Mouse (Mus musculus): ENCODE measurements at regions not wholly inside any gene's neighbourhood (a gene's known extent, or its start where the extent isn't known, plus 50 kb on each side); places are given as distances from the start of the nearest gene placed in this dataset.
A peak's percentile ranks its signal among the peaks of the same experiment; 100 is the strongest.

DNA sequence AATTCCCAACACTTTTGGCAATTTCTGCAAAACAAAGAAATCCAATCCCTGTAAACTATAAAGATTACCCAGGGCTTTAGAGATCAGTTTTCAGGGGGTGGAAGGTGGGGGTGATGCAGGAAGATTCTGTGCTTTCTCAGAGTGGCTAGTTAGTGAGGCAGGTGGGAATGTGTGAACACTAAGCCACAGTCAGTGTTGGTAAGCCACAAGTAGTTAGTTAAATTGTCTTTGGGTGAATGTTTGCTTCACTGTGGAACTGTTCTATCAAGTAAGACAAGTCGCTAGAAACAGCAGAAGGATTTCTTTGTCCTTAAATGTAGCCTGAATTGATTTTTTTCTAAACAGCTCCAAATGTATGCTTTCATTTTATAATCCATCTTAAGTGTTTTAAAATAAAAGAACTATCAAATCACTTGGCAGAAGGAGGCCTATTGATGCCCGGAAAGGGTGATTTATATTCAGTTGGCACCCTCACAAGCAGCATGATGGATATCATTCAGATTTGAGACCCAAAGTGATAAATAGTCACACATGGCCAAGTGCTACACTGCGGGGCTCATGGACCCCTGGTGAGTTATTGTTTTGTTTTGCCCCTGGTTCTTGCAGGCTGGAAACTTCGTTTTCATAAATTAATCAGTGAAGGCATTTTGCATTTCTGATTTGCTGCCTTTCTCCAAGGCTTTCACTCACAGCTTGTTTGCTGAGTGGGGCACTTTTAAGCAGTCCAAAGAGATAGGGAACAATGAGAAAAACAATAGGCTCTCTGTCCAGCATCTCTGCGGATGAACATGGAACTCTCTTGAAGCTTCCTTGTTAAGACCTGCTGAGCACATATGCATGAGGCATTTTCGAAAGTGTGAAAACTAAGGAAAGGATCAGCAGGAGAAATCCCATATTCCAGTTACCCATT is 325.4 kb downstream of the 4933405O20Rik start:
- no peak overlapping the region for H3K27ac ChIP-seq (replicated peaks)
- peaks cover 11% of the 10 kb centered on the region for H3K4me1 ChIP-seq (replicated peaks)
- no peaks in the 10 kb centered on the region for H3K27me3 ChIP-seq
- H3K36me3 ChIP-seq = no peaks in the 10 kb centered on the region
- no peak overlapping the region for H3K9ac ChIP-seq
- no peak overlapping the region for H3K4me2 ChIP-seq
- no peak for ATAC-seq (ENCODE audit: low read depth)
- H3K9me3 ChIP-seq = no peaks in the 10 kb centered on the region
- no peak overlapping the region for H3K4me3 ChIP-seq
- 15% methylated on average over 6 of the region's 6 CpGs for WGBS

DNA sequence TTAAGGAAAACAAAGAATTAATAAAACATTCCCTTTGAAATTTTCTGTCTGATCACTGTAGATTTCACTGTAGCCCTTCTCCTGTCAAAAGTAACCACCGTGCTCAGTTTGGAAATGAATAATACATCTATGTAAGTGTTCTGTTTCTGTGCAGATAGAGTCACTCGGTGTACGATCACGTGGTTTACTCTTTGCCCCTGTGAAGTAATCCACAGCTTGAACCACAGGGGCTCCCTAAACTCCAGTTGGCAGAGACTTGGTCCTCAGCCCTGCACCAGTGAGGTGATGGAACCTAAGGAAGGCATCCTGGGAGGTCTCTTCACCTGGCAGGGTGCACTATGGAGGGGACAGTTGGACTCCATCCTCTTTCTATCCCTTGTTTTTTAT is 326.0 kb downstream of the 4933405O20Rik start:
- ATAC-seq (ENCODE audit: low read depth) = peak; percentile 43; the same call in 1 of the 2 replicates
- Histone ChIP-seq H3K9ac (no peak overlapping the region), H3K27ac (replicated peaks) (no peak overlapping the region), H3K4me2 (no peak overlapping the region), H3K27me3 (no peaks in the 10 kb centered on the region), H3K9me3 (no peaks in the 10 kb centered on the region), H3K4me3 (no peak overlapping the region), H3K4me1 (replicated peaks) (peaks cover 11% of the 10 kb centered on the region), H3K36me3 (no peaks in the 10 kb centered on the region)
- WGBS = 55% methylated on average over 4 of the region's 4 CpGs
